Mouse (Mus musculus) cortical plate, adult 2 months (tissue): Measurements from ENCODE around the gene Spag17. TPM values are rescaled to one million over a fixed set of nuclear protein-coding genes. Genes with fewer than 3 reads are reported as not detected.
A peak's percentile ranks its signal among the peaks of the same experiment; 100 is the strongest.
"Not testable (repeated sequence)": the region's sequence is repeated elsewhere in the genome, so short reads cannot be mapped to it uniquely, and the experiment has no call there.

Experiments
- H3K27ac ChIP-seq: fragments of 200-500 bp; 2 replicates; pipeline ENCODE4 v1.5.1; 2012; ENCODE audit warnings: low read length, control low read depth, inconsistent platforms; ENCODE audit not compliant: insufficient read depth
- H3K4me1 ChIP-seq: fragments of 200-500 bp; 2 replicates; pipeline ENCODE4 v1.6.1; 2011; ENCODE audit warnings: low read length; ENCODE audit not compliant: control insufficient read depth, insufficient read depth
- H3K4me3 ChIP-seq: fragments of 200-500 bp; 2 replicates; pipeline ENCODE4 v1.5.1; 2011; ENCODE audit warnings: mild to moderate bottlenecking, low read length, control low read depth; ENCODE audit not compliant: insufficient read depth
- CTCF ChIP-seq: fragments of 200-500 bp; IDR thresholded peaks from 2 replicates; pipeline ENCODE4 v1.5.1; 2011; ENCODE audit warnings: mild to moderate bottlenecking, control low read depth, low read length; ENCODE audit not compliant: insufficient read depth; ENCODE audit errors: extremely low read depth
- POLR2A ChIP-seq: fragments of 200-500 bp; IDR thresholded peaks from 2 replicates; pipeline ENCODE4 v1.6.1; 2011; ENCODE audit warnings: mild to moderate bottlenecking, low read length, control low read depth; ENCODE audit not compliant: insufficient read depth; ENCODE audit errors: extremely low read depth
- polyA plus RNA-seq: library from polyadenylated mRNA; depleted of rRNA; stranded (reverse); fragments of >200 nt; gene quantifications from 2 replicates; pipeline ENCODE4 v1.2.3, GENCODE M21; 2012

Spag17 gene
- polyA plus RNA-seq, 1 experiment, result 0.10 TPM

- TF ChIP-seq CTCF (no peak), POLR2A (no peak)
- no peaks in the 10 kb centered on the region for H3K4me1 ChIP-seq
- H3K27ac ChIP-seq, result no peak overlapping the region
- no peak overlapping the region for H3K4me3 ChIP-seq
Observed at GRCm38 (mm10) chr3:99883988-99884564, 1.1 kb upstream of the Spag17 start.

- not testable (repeated sequence) for H3K4me1 ChIP-seq, H3K27ac ChIP-seq, H3K4me3 ChIP-seq
Observed at GRCm38 (mm10) chr3:99894741-99895140, 9.5 kb downstream of the Spag17 start.

GRCm38 (mm10) chr3:99913809-99914439 is 28.7 kb downstream of the Spag17 start:
- Histone ChIP-seq H3K27ac (no peak overlapping the region), H3K4me1 (no peaks in the 10 kb centered on the region), H3K4me3 (no peak overlapping the region)
- no peak for TF ChIP-seq CTCF
- no peak for TF ChIP-seq POLR2A

DNA sequence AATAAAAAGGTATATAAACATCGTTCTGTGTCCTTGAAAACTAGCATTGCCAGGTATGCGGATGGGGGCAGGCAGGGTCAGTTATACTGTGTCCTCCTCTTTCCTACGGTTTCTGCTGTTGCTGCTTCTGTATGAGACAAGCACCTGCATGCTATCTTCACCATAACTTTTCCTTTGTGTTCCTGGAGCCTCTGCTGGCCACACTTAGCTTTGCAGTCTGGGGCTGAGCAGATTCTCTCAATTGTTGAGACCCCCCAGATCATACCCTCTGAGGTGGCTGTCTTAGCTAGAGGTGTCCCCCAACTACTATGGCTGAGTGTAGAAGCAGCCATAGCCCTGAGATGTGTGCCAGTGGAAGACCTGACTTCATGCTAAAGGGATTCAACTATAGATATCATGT is 37.7 kb downstream of the Spag17 start:
- TF ChIP-seq CTCF (0 out of 2 replicates have a peak, but pooled peaks have one; percentile 21), POLR2A (no peak)
- H3K27ac ChIP-seq, result no peak overlapping the region
- H3K4me1 ChIP-seq, result no peaks in the 10 kb centered on the region
- no peak overlapping the region for H3K4me3 ChIP-seq

- Histone ChIP-seq H3K4me1 (no peaks in the 10 kb centered on the region), H3K27ac (no peak overlapping the region), H3K4me3 (no peak overlapping the region)
- no peak for TF ChIP-seq CTCF
- TF ChIP-seq POLR2A, result no peak
Observed at GRCm38 (mm10) chr3:99930920-99931620, 45.9 kb downstream of the Spag17 start.

DNA sequence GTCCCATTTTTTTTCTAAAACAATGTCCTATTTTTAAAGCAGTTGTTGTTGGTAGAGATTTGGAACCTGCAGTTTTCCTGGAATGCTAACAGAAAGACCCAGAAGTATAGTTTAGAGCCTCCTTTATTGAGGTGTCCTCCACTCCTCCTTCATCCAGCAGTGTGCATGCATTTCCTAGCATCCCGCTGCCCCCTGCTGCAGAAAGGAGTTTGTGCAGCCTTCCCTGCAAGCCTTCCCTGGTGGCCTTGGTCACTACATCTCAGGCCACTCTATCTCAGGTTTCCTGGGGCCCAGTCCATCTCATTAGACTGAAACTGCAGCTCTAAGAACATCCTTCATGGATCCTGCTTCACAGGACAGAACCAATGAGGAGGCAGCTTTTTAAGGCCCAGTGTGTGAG is 51.0 kb downstream of the Spag17 start:
- Histone ChIP-seq H3K4me1 (no peaks in the 10 kb centered on the region), H3K4me3 (no peak overlapping the region), H3K27ac (no peak overlapping the region)
- TF ChIP-seq POLR2A (no peak), CTCF (peak; percentile 62)

DNA sequence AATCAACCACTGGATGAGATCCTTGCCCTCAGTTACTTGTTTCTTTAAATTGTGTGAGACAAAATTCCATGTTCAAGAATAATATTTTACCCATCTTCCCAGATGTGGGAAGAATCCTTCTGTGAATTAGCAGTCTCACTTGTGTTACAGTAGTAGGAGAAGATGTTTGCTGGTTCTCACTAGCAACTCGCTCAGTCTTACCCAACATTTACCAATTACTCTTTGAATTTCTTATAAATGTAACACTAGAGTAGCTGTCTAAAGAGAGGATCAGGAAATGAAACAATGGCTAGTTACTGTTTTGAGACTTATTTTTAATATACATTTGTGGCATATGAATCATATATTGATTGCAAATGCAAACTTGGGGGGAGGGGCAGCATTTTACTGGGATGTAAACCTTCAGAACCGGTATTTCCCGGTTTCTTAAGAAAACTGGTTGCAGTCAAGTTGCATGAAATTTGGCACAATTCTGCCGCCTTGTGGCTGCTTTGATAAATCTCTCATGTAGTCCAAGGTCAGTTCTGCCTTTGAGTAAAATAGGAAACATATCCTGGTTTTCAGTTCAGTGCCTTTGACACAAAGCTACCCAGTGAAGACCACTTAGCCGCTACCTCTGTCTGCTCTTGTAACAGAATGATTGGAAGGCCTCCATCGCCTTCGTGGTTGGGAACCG is 53.5 kb downstream of the Spag17 start:
- Histone ChIP-seq H3K4me3 (no peak overlapping the region), H3K27ac (no peak overlapping the region), H3K4me1 (no peaks in the 10 kb centered on the region)
- TF ChIP-seq POLR2A, result no peak
- TF ChIP-seq CTCF, result peak; percentile 57; the same call in 1 of the 2 replicates

DNA sequence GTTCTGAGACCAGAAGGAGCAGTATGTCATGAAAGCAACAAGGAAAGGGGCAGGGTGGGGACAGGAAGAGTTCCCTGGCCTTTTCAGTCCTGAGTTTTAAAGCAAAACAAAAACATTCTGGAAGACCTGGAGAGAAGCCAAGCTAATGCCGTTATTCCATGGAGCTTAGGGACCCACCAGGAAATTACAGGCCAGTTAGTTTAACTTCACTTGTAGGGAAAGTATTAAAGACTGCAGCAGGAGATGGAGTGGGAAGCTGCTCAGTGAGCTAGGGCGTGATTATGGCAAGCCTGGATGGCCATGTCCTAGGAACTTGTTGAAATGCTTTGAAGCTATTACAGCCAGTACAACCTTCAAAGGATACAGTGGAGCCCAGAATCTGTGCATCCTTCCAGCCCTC is 60.0 kb downstream of the Spag17 start:
- no peak for TF ChIP-seq POLR2A
- no peak for TF ChIP-seq CTCF
- no peak overlapping the region for H3K4me3 ChIP-seq
- H3K27ac ChIP-seq, result no peak overlapping the region
- no peaks in the 10 kb centered on the region for H3K4me1 ChIP-seq

GRCm38 (mm10) chr3:99954039-99954602 is 68.9 kb downstream of the Spag17 start:
- no peaks in the 10 kb centered on the region for H3K4me1 ChIP-seq

DNA sequence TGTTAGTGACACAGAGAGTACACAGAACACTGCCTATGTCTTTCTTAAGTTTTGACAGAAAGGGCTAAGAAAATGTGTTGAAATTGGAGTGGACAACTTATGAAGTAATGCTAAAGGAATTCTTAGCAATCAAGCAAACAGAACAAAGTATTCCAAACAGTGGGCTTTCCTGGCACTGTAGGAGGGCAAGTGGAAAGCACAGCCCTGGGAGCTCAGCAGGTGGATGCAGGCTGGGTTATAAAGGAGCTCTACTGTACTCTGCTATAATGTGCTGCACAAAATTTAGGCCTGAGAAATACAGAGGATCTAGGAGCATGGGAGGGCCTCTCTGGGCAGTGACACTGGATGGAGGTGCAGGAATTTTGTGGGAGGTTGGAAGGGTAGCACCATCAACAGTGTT is 71.3 kb downstream of the Spag17 start:
- H3K4me3 ChIP-seq, result no peak overlapping the region
- H3K4me1 ChIP-seq, result no peaks in the 10 kb centered on the region
- H3K27ac ChIP-seq, result no peak overlapping the region
- TF ChIP-seq CTCF, result no peak
- no peak for TF ChIP-seq POLR2A

More at GRCm38 (mm10) chr3:99954039-99954602, 68.9 kb downstream of the Spag17 start:
- Histone ChIP-seq H3K4me3 (no peak overlapping the region), H3K27ac (no peak overlapping the region)
- TF ChIP-seq CTCF (no peak), POLR2A (no peak)
